ENCODE assay signal across 9 mouse cellular contexts in the genomic region with DNA sequence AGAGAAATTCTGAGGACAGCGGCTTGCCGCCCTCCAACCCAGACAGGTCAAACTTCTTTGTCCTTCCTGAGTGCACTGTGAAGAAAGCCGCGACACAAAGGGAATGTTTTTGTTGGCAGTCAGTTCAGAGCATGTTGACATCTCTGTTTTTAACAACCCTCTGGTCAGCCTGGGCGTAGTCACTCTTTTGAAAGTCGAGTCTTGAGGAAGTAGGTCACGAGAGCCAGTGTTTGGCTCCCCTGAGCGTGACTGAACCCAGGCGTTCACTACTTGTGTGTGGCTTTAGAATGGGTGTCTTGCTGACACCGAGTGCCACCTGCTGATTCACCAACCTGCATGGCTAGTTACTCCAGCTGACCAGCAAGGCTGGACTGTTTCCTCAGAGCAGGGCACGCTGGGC. TPM values are rescaled to one million over a fixed set of nuclear protein-coding genes. Genes with fewer than 3 reads are reported as not detected.
A peak's percentile ranks its signal among the peaks of the same experiment; 100 is the strongest.
DNase-seq lines count a peak whose midpoint lies in the region; ATAC-seq and TF ChIP-seq lines count a peak whose summit lies in the region.
"Had no signal": no experiment of that assay in that cellular context is flagged by ENCODE, and none has a peak within 500 bp of the region (broad histone marks: within the 10 kb centered on the region; RNA-seq: fewer than 3 reads in every experiment).

No protein-coding gene starts in this region.

- no peak for ATAC-seq in heart, embryonic 15.5 days (replicated peaks; ENCODE audit: insufficient number of reproducible peaks, insufficient read depth, low FRiP score, low read depth)
- ATAC-seq in liver, postnatal 0 days: peak; percentile 64; the same call in 1 of the 2 replicates
- no peak for ATAC-seq in stomach, embryonic 14.5 days (ENCODE audit: insufficient number of reproducible peaks, insufficient read depth, low FRiP score, low read depth)
- no peak for ATAC-seq in neural tube, embryonic 15.5 days (ENCODE audit: low FRiP score)
- no peak for ATAC-seq in CD4-positive, CD25-positive, alpha-beta regulatory T cell, adult 4 months

- no peaks in the 10 kb centered on the region for H3K9me3 ChIP-seq in heart, embryonic 15.5 days (replicated peaks)
- no peaks in the 10 kb centered on the region for H3K9me3 ChIP-seq in liver, postnatal 0 days (ENCODE audit: low read length)
- no peaks in the 10 kb centered on the region for H3K9me3 ChIP-seq in stomach, embryonic 14.5 days (ENCODE audit: control insufficient read depth, low read depth, low read length)
- H3K9me3 ChIP-seq in neural tube, embryonic 15.5 days (replicated peaks): no peaks in the 10 kb centered on the region
- H3K9me3 ChIP-seq: limb, embryonic 13.5 days had no signal

- peak overlapping the region; percentile 14; the same call in 1 of the 2 replicates for H3K4me3 ChIP-seq in heart, embryonic 15.5 days
- peak overlapping the region; percentile 19 for H3K4me3 ChIP-seq in liver, postnatal 0 days (ENCODE audit: low read depth, low read length)
- H3K4me3 ChIP-seq in stomach, embryonic 14.5 days (ENCODE audit: low read depth, low read length): no peak overlapping the region
- no peak overlapping the region for H3K4me3 ChIP-seq in left cerebral cortex, adult 2 months
- no peak overlapping the region for H3K4me3 ChIP-seq in neural tube, embryonic 15.5 days (replicated peaks)
- H3K4me3 ChIP-seq: limb, embryonic 13.5 days had no signal

- 22% methylated on average over 11 of the region's 11 CpGs for WGBS in heart, embryonic 15.5 days
- WGBS in liver, postnatal 0 days (ENCODE audit: insufficient replicate concordance): 22% methylated on average over 11 of the region's 11 CpGs
- WGBS in stomach, embryonic 14.5 days: 46% methylated on average over 11 of the region's 11 CpGs
- WGBS in neural tube, embryonic 15.5 days: 51% methylated on average over 11 of the region's 11 CpGs

- no peaks in the 10 kb centered on the region for H3K36me3 ChIP-seq in heart, embryonic 15.5 days
- H3K36me3 ChIP-seq in liver, postnatal 0 days (replicated peaks; ENCODE audit: insufficient read depth, low read length): no peaks in the 10 kb centered on the region
- no peaks in the 10 kb centered on the region for H3K36me3 ChIP-seq in stomach, embryonic 14.5 days (ENCODE audit: control insufficient read depth, insufficient read depth, low read length)
- H3K36me3 ChIP-seq in neural tube, embryonic 15.5 days: no peaks in the 10 kb centered on the region
- H3K36me3 ChIP-seq: limb, embryonic 13.5 days had no signal

- TF ChIP-seq CTCF in liver, postnatal 0 days (IDR thresholded peaks at IDR 0.05; ENCODE audit: low read depth): no peak
- TF ChIP-seq CTCF in left cerebral cortex, adult 2 months (IDR thresholded peaks at IDR 0.05): no peak

- H3K27ac ChIP-seq in heart, embryonic 15.5 days: no peak overlapping the region
- peak overlapping the region; percentile 58 for H3K27ac ChIP-seq in liver, postnatal 0 days (ENCODE audit: low read depth)
- H3K27ac ChIP-seq in stomach, embryonic 14.5 days (ENCODE audit: low read length): no peak overlapping the region
- H3K27ac ChIP-seq in left cerebral cortex, adult 2 months: no peak overlapping the region
- H3K27ac ChIP-seq in neural tube, embryonic 15.5 days (replicated peaks): no peak overlapping the region
- H3K27ac ChIP-seq: limb, embryonic 13.5 days had no signal

- H3K9ac ChIP-seq in heart, embryonic 15.5 days: no peak overlapping the region
- no peak overlapping the region; the same call in 1 of the 2 replicates for H3K9ac ChIP-seq in liver, postnatal 0 days (replicated peaks)
- H3K9ac ChIP-seq in stomach, embryonic 14.5 days (replicated peaks; ENCODE audit: low read depth, low read length): no peak overlapping the region
- no peak overlapping the region for H3K9ac ChIP-seq in neural tube, embryonic 15.5 days (replicated peaks)
- H3K9ac ChIP-seq: limb, embryonic 13.5 days had no signal

- H3K4me1 ChIP-seq in heart, embryonic 15.5 days (replicated peaks): peaks cover 10% of the 10 kb centered on the region
- H3K4me1 ChIP-seq in liver, postnatal 0 days (ENCODE audit: insufficient read depth): peaks cover 10% of the 10 kb centered on the region
- no peaks in the 10 kb centered on the region for H3K4me1 ChIP-seq in stomach, embryonic 14.5 days (ENCODE audit: control insufficient read depth, insufficient read depth, low read length)
- H3K4me1 ChIP-seq in neural tube, embryonic 15.5 days: no peaks in the 10 kb centered on the region; the same call in 1 of the 2 replicates

- intact Hi-C loops in left cerebral cortex, adult 2 months (cut with DNase I): loop anchor here (5.0 kb wide), 2 partner anchors 591 to 1096 kb away; no protein-coding TSS in a partner anchor

- TF ChIP-seq EP300 in liver, postnatal 0 days (IDR thresholded peaks at IDR 0.05; ENCODE audit: low read depth): no peak

- H3K4me2 ChIP-seq in heart, embryonic 15.5 days: peak overlapping the region; percentile 52
- H3K4me2 ChIP-seq in liver, postnatal 0 days (ENCODE audit: low read depth, low read length): peak overlapping the region; percentile 58
- 0 out of 2 replicates have a peak overlapping the region, but pooled peaks have one; percentile 7 for H3K4me2 ChIP-seq in stomach, embryonic 14.5 days (replicated peaks; ENCODE audit: low read depth, low read length)
- no peak overlapping the region for H3K4me2 ChIP-seq in neural tube, embryonic 15.5 days
- H3K4me2 ChIP-seq: limb, embryonic 13.5 days had no signal

- H3K27me3 ChIP-seq in heart, embryonic 15.5 days: peaks cover 17% of the 10 kb centered on the region
- H3K27me3 ChIP-seq in liver, postnatal 0 days (ENCODE audit: insufficient read depth, low read length): no peaks in the 10 kb centered on the region
- H3K27me3 ChIP-seq in stomach, embryonic 14.5 days (ENCODE audit: control insufficient read depth, insufficient read depth, low read length): no peaks in the 10 kb centered on the region
- 0 out of 2 replicates have a peak, but pooled peaks cover 3% of the 10 kb centered on the region for H3K27me3 ChIP-seq in neural tube, embryonic 15.5 days (replicated peaks)

- peak; percentile 33 for DNase-seq in urinary bladder, adult 2 months (ENCODE audit: low spot score)
- no peak for DNase-seq in urinary bladder, postnatal 4 days (ENCODE audit: low spot score in 2 of 2)
- DNase-seq in liver, postnatal 0 days: peak; percentile 46
- no peak for DNase-seq in left cerebral cortex, adult 2 months (ENCODE audit: extremely low spot score in 1 of 2, low spot score in 2 of 2)

RNA-seq across cellular contexts. Expression of a gene that starts 18.4 kb away (rescaled TPM):
- 10.7 and 11.9 TPM in 2 replicates for polyA plus RNA-seq in urinary bladder, adult 2 months (2012; rRNA removed)
- 23.9 and 26.6 TPM in 2 replicates for polyA plus RNA-seq in heart, embryonic 15.5 days (2015; fragmentation: Nextera tagmentation; extraction: Ambion mirVana)
- 6.4 and 7.1 TPM in 2 replicates for polyA plus RNA-seq in liver, postnatal 0 days (2015; fragmentation: Nextera tagmentation; extraction: Ambion mirVana)
- 18.7 and 19.8 TPM in 2 replicates for polyA plus RNA-seq in stomach, embryonic 14.5 days (2014; fragmentation: Nextera tagmentation; extraction: Ambion mirVana)
- total RNA-seq in left cerebral cortex, adult 2 months (2021): 1 to 10 TPM; 7.9 to 8.3 TPM
- polyA plus RNA-seq in neural tube, embryonic 15.5 days (2015; fragmentation: Nextera tagmentation; extraction: Ambion mirVana): 24.1 and 26.1 TPM in 2 replicates
- 1 to 10 TPM; 2.5 to 3.4 TPM for polyA plus RNA-seq in CD4-positive, CD25-positive, alpha-beta regulatory T cell, adult 4 months (2017; shearing (Covaris generic))

Comparison
In these comparisons a context has a peak if more than half of its experiments do, and no peak if none do; other contexts are left out.
1. DNase-seq: peak in urinary bladder, adult 2 months (single experiment) and liver, postnatal 0 days (single experiment); none in urinary bladder, postnatal 4 days (0 of 2) and left cerebral cortex, adult 2 months (0 of 2).
2. H3K4me3 ChIP-seq: peak in heart, embryonic 15.5 days (single experiment) and liver, postnatal 0 days (single experiment); none in stomach, embryonic 14.5 days (single experiment), left cerebral cortex, adult 2 months (single experiment) and neural tube, embryonic 15.5 days (single experiment).